Mouse (Mus musculus) stomach, postnatal 0 days (tissue): Measurements from ENCODE around the gene Col25a1. TPM values are rescaled to one million over a fixed set of nuclear protein-coding genes. Genes with fewer than 3 reads are reported as not detected.
A peak's percentile ranks its signal among the peaks of the same experiment; 100 is the strongest.

Source experiments
- ATAC-seq: fragments of 200-750 bp; cut with Nextera tagmentation; 2 replicates; pipeline ENCODE4 v1.8.0; 2017; ENCODE audit not compliant: low FRiP score, low TSS enrichment
- DNase-seq: peaks from one replicate; pipeline ENCODE4 v3.0.0-alpha.2; 2016; ENCODE audit warnings: low spot score
- H3K27ac ChIP-seq: fragments of 300-500 bp; sonication (generic); replicated peaks from 2 replicates; pipeline ENCODE4 v1.5.1; 2014; ENCODE audit warnings: mild to moderate bottlenecking, control low read depth
- H3K27me3 ChIP-seq: fragments of 300-500 bp; sonication (generic); 2 replicates; pipeline ENCODE4 v1.6.1; 2014; ENCODE audit warnings: low read length; ENCODE audit not compliant: control insufficient read depth, insufficient read depth
- H3K36me3 ChIP-seq: fragments of 300-500 bp; sonication (generic); 2 replicates; pipeline ENCODE4 v1.6.1; 2014; ENCODE audit warnings: low read length, mixed read lengths; ENCODE audit not compliant: control insufficient read depth, insufficient read depth
- H3K4me1 ChIP-seq: fragments of 300-500 bp; sonication (generic); replicated peaks from 2 replicates; pipeline ENCODE4 v1.6.1; 2014; ENCODE audit warnings: antibody characterized with exemption; ENCODE audit not compliant: control insufficient read depth, insufficient read depth
- H3K4me2 ChIP-seq: fragments of 300-500 bp; sonication (generic); replicated peaks from 2 replicates; pipeline ENCODE4 v1.6.1; 2014; ENCODE audit warnings: low read depth, mild to moderate bottlenecking, control low read depth, moderate library complexity
- H3K4me3 ChIP-seq: fragments of 300-500 bp; sonication (generic); 2 replicates; pipeline ENCODE4 v1.5.1; 2014; ENCODE audit warnings: low read depth, low read length, control low read depth
- H3K9ac ChIP-seq: fragments of 300-500 bp; sonication (generic); 2 replicates; pipeline ENCODE4 v1.6.1; 2014; ENCODE audit warnings: mild to moderate bottlenecking, low read length, control low read depth, mixed read lengths
- H3K9me3 ChIP-seq: fragments of 300-500 bp; sonication (generic); 2 replicates; pipeline ENCODE4 v1.6.1; 2016; ENCODE audit warnings: low read length; ENCODE audit not compliant: control insufficient read depth
- CTCF ChIP-seq: IDR thresholded peaks from 2 replicates; pipeline ENCODE4 v1.5.1; 2016; ENCODE audit warnings: antibody characterized with exemption, low read depth, mild to moderate bottlenecking, moderate library complexity
- EP300 ChIP-seq: optimal IDR thresholded peaks from 2 replicates; pipeline ENCODE3; 2016; ENCODE audit warnings: antibody characterized with exemption
- WGBS: fragments of 180-500 bp; shearing (Covaris S2); extraction: QIAGEN DNeasy Blood & Tissue Kit; methylation state at CpG from one replicate; pipeline ENCODE4 v1.1.7; 2014; 5-methylcytosine and 5-hydroxymethylcytosine counted together
- polyA plus RNA-seq: library from polyadenylated mRNA; unstranded; fragments of >200 nt; fragmentation: Nextera tagmentation; extraction: Ambion mirVana; gene quantifications from 2 replicates; pipeline ENCODE4 v1.2.1, GENCODE M21; 2015

Gene Col25a1
- polyA plus RNA-seq, 1 experiment from 2014 or later: 1.3 TPM

DNA sequence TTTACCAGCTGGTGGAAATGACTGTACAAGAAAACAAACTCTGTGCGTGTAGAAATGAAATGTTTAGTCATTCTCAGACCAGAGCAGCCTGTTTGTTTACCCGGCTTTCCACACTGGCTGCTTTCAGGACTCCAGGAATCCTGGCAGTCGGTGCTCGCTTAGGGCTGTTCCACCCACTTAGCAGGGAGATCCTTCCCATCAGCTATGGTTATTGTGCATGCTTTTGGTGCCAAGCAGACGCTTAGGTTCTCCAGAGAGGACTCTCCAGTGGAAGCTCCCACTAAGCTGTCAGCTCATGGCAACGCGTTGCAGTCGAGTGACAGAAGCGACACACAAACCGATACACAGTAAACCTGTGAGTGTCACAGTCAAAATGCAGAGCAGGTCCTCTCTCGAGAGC is 2.7 kb upstream of the Col25a1 start:
- no peak overlapping the region for H3K27ac ChIP-seq
- no peak overlapping the region for H3K9ac ChIP-seq
- H3K4me1 ChIP-seq: no peaks in the 10 kb centered on the region
- ATAC-seq (no peak), DNase-seq (no peak)
- H3K4me2 ChIP-seq: no peak overlapping the region
- 59% methylated on average over 11 of the region's 11 CpGs for WGBS
- no peaks in the 10 kb centered on the region for H3K27me3 ChIP-seq
- H3K4me3 ChIP-seq: no peak overlapping the region
- no peaks in the 10 kb centered on the region for H3K9me3 ChIP-seq
- no peaks in the 10 kb centered on the region for H3K36me3 ChIP-seq
- TF ChIP-seq CTCF (no peak), EP300 (no peak)

DNA sequence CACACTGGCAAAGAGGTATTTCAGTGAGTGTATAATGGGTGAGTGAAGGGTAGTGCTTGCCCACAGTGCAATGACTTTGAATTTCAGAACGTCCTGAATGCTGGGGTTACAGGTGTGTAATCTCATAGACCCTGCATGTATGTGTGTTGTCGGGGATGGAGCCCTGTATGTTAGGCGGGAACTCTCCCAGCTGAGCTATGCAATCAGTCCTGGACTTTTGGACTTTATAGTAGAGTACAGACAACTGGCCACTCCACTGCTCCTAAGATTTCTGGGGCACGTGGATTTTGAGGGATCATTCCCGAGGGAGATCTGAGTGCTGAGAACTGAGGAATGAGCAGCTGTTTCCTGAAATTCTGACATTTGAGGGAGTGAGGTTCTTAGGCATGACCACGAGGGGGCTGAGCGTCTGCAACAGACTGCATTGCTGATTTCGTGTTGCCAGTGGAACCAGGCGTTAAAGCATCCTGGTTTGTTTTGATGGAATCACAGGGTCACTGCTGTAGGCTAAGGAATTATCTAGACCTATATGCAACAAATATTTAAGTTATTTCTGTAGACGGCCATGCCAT is 1.6 kb upstream of the Col25a1 start:
- no peaks in the 10 kb centered on the region for H3K9me3 ChIP-seq
- no peak overlapping the region for H3K4me2 ChIP-seq
- H3K9ac ChIP-seq: no peak overlapping the region
- WGBS: 41% methylated on average over 10 of the region's 10 CpGs
- no peaks in the 10 kb centered on the region for H3K27me3 ChIP-seq
- no peaks in the 10 kb centered on the region for H3K36me3 ChIP-seq
- no peak overlapping the region for H3K4me3 ChIP-seq
- no peak overlapping the region for H3K27ac ChIP-seq
- H3K4me1 ChIP-seq: no peaks in the 10 kb centered on the region
- no peak for DNase-seq
- TF ChIP-seq EP300 (no peak), CTCF (peak; percentile 70)
- no peak for ATAC-seq

DNA sequence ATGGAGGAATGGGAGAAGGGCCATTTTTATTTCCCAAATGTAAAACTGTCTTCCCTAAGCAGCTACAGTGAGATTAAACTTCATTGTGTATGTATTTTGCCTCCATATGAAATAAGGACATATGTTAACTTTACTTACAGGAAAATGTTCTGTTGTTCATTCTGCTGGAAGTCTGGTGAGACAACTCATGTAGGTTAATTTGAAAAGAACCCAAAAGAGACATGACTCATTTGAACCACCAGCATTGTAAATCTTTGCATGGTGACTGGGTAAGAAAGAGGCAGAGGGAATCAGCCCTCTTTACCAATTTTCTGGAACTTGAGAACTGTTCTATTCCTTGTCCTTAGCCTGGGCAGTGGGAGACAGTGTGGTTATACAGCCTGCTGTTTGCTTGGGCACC is 5.9 kb downstream of the Col25a1 start:
- no peak for TF ChIP-seq CTCF
- no peak for TF ChIP-seq EP300
- H3K9ac ChIP-seq: no peak overlapping the region
- H3K4me1 ChIP-seq: no peaks in the 10 kb centered on the region
- no peaks in the 10 kb centered on the region for H3K9me3 ChIP-seq
- H3K27me3 ChIP-seq: no peaks in the 10 kb centered on the region
- ATAC-seq (no peak), DNase-seq (no peak)
- no peak overlapping the region for H3K4me3 ChIP-seq
- no peak overlapping the region for H3K4me2 ChIP-seq
- no peak overlapping the region for H3K27ac ChIP-seq
- no peaks in the 10 kb centered on the region for H3K36me3 ChIP-seq

DNA sequence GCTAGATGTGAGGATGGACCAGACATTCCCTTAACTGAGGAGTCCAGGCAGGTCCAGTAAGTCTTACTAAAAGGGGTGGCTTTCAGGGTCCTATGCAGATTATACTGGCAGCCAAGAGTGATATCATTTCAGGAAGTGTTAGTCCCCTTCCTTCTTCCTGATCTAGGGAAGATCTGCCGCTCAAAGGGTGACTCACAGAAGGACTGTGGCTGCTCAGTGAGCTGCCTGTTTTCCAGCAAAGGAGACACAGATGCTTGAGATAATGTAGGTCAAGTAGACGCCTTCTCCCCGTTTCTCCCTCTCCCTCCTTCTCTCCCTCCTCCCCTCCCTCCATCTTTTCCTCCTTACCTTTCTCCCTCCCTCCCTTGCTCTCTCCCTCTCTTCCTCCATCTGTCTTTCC is 6.3 kb downstream of the Col25a1 start:
- Histone ChIP-seq H3K9ac (no peak overlapping the region), H3K36me3 (no peaks in the 10 kb centered on the region), H3K4me1 (no peaks in the 10 kb centered on the region), H3K4me3 (no peak overlapping the region), H3K27ac (no peak overlapping the region), H3K27me3 (no peaks in the 10 kb centered on the region), H3K4me2 (no peak overlapping the region), H3K9me3 (no peaks in the 10 kb centered on the region)
- TF ChIP-seq CTCF: no peak
- TF ChIP-seq EP300: no peak
- whole genome bisulfite sequencing: 48% methylated on average over 3 of the region's 3 CpGs
- DNase-seq (no peak), ATAC-seq (no peak)

DNA sequence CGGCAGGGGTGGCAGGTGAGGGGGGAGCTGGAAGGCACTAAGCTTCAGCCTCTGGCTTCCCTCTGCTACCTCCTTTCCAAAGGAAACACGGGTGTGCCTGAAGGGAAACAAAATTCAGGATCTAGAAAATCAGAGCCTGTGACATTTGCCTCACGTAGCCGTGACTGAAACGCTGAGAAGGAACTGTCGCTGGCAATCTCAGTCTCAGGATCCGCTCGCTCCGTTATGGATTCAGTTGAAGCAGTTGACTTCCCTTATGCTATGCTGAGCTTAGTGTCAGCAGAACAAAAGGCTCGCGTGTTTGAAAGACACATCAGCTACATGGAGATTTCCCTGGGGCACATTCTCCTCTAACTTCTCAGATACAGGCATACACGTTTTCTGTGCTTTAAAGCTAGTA is 14.6 kb downstream of the Col25a1 start:
- no peak for TF ChIP-seq CTCF
- no peak for TF ChIP-seq EP300
- H3K9ac ChIP-seq: no peak overlapping the region
- H3K27ac ChIP-seq: no peak overlapping the region
- no peak overlapping the region for H3K4me2 ChIP-seq
- no peak for DNase-seq
- H3K36me3 ChIP-seq: no peaks in the 10 kb centered on the region
- no peaks in the 10 kb centered on the region for H3K9me3 ChIP-seq
- 63% methylated on average over 12 of the region's 12 CpGs for whole genome bisulfite sequencing
- no peaks in the 10 kb centered on the region for H3K27me3 ChIP-seq
- no peak overlapping the region for H3K4me3 ChIP-seq
- no peak for ATAC-seq
- H3K4me1 ChIP-seq: no peaks in the 10 kb centered on the region

DNA sequence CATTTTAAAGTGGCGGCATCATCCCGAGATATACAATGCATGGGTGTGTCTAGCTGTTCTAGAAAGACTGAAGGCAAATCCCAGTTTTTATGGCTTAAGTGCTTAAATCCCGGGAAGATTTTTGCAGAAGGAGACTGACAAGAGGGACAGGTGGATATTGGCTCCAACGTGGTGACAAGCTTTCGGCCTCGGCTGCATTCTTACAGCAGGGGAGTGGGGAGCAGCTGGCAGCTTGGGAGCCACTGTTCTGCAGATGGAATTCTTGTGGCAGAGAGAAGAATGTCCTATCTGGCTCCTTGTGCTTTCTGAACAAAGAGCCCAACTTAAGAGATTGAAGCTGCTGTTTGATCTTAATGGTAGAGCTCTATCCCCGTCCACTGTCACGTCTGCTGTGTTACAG is 16.5 kb downstream of the Col25a1 start:
- Histone ChIP-seq H3K9me3 (no peaks in the 10 kb centered on the region), H3K36me3 (no peaks in the 10 kb centered on the region), H3K4me1 (no peaks in the 10 kb centered on the region), H3K4me3 (no peak overlapping the region), H3K27me3 (no peaks in the 10 kb centered on the region), H3K4me2 (no peak overlapping the region), H3K9ac (no peak overlapping the region), H3K27ac (no peak overlapping the region)
- DNase-seq (no peak), ATAC-seq (no peak)
- TF ChIP-seq CTCF: no peak
- TF ChIP-seq EP300: no peak
- WGBS: 55% methylated on average over 8 of the region's 8 CpGs
